Mouse (Mus musculus) MEL (cell line): ENCODE results near the gene Meaf6.

Source experiments
- CHD2 ChIP-seq: IDR thresholded peaks from 2 replicates; pipeline ENCODE4 v1.6.1; 2011; ENCODE audit warnings: low read length, improper control_type of control experiment
- E2F4 ChIP-seq: IDR thresholded peaks from 2 replicates; pipeline ENCODE4 v1.6.1; 2011; ENCODE audit warnings: low read depth, low read length, improper control_type of control experiment, borderline replicate concordance
- ELF1 ChIP-seq: IDR thresholded peaks from 2 replicates; pipeline ENCODE4 v1.6.1; 2014; ENCODE audit warnings: low read depth, mild to moderate bottlenecking, inconsistent platforms, low read length, improper control_type of control experiment, moderate library complexity
- GATA1 ChIP-seq: IDR thresholded peaks from 2 replicates; pipeline ENCODE4 v1.6.1; 2011; ENCODE audit warnings: low read depth, low read length, improper control_type of control experiment
- HCFC1 ChIP-seq: IDR thresholded peaks from 2 replicates; pipeline ENCODE4 v1.6.1; 2012; ENCODE audit warnings: low read depth, mild to moderate bottlenecking, inconsistent platforms, low read length, improper control_type of control experiment, moderate library complexity
- MAFK ChIP-seq: IDR thresholded peaks from 2 replicates; pipeline ENCODE4 v1.6.1; 2011; ENCODE audit warnings: low read depth, mild to moderate bottlenecking, low read length, improper control_type of control experiment, borderline replicate concordance
- TCF12 ChIP-seq: IDR thresholded peaks from 2 replicates; pipeline ENCODE4 v1.6.1; 2014; ENCODE audit warnings: low read depth, mild to moderate bottlenecking, inconsistent platforms, low read length, improper control_type of control experiment, moderate library complexity

GRCm38 (mm10) chr4:125158081-125158480 lies 73.1 kb downstream of the Meaf6 start:
- TF ChIP-seq HCFC1 (no peak), GATA1 (no peak), TCF12 (no peak), E2F4 (no peak), ELF1 (no peak), CHD2 (no peak), MAFK (no peak)
